Mouse (Mus musculus) midbrain, embryonic 13.5 days (tissue): Measurements from ENCODE around the gene Lrrfip2. TPM values are rescaled to one million over a fixed set of nuclear protein-coding genes. Genes with fewer than 3 reads are reported as not detected.

Experiments
- ATAC-seq: fragments of 200-750 bp; cut with Nextera tagmentation; 2 replicates; pipeline ENCODE4 v1.8.0; 2017; ENCODE audit warnings: mild to moderate bottlenecking, moderate TSS enrichment, moderate library complexity
- H3K27ac ChIP-seq: fragments of 300-500 bp; sonication (generic); 2 replicates; pipeline ENCODE4 v1.5.1; 2015; ENCODE audit warnings: inconsistent platforms, mild to moderate bottlenecking, moderate library complexity
- H3K27me3 ChIP-seq: fragments of 300-500 bp; sonication (generic); 2 replicates; pipeline ENCODE4 v1.6.1; 2015; ENCODE audit warnings: mild to moderate bottlenecking, inconsistent platforms
- H3K36me3 ChIP-seq: fragments of 300-500 bp; sonication (generic); 2 replicates; pipeline ENCODE4 v1.6.1; 2015; ENCODE audit warnings: mild to moderate bottlenecking, inconsistent platforms
- H3K4me1 ChIP-seq: fragments of 300-500 bp; sonication (generic); replicated peaks from 2 replicates; pipeline ENCODE4 v1.6.1; 2015; ENCODE audit warnings: inconsistent platforms
- H3K4me2 ChIP-seq: fragments of 300-500 bp; sonication (generic); replicated peaks from 2 replicates; pipeline ENCODE4 v1.6.1; 2015; ENCODE audit warnings: moderate library complexity, mild to moderate bottlenecking, inconsistent platforms
- H3K4me3 ChIP-seq: fragments of 300-500 bp; sonication (generic); replicated peaks from 2 replicates; pipeline ENCODE4 v1.5.1; 2015; ENCODE audit warnings: mild to moderate bottlenecking, inconsistent platforms
- H3K9ac ChIP-seq: fragments of 300-500 bp; sonication (generic); replicated peaks from 2 replicates; pipeline ENCODE4 v1.6.1; 2015; ENCODE audit warnings: mild to moderate bottlenecking, inconsistent platforms
- H3K9me3 ChIP-seq: fragments of 300-500 bp; sonication (generic); 2 replicates; pipeline ENCODE4 v1.6.1; 2016; ENCODE audit warnings: mild to moderate bottlenecking, inconsistent platforms
- WGBS: fragments of 180-500 bp; shearing (Covaris S2); methylation state at CpG from one replicate; pipeline ENCODE4 v1.1.7; 2015; 5-methylcytosine and 5-hydroxymethylcytosine counted together
- polyA plus RNA-seq: library from polyadenylated mRNA; unstranded; fragments of >200 nt; fragmentation: Nextera tagmentation; extraction: Ambion mirVana; gene quantifications from 2 replicates; pipeline ENCODE4 v1.2.1, GENCODE M21; 2015

The Lrrfip2 gene
- polyA plus RNA-seq, 1 experiment from 2014 or later: 47.6 TPM

GRCm38 (mm10) chr9:111209158-111209699 lies 91.8 kb downstream of the Lrrfip2 start:
- Histone ChIP-seq H3K4me2 (no peak overlapping the region), H3K27me3 (no peaks in the 10 kb centered on the region), H3K9ac (no peak overlapping the region), H3K36me3 (peaks cover 30% of the 10 kb centered on the region), H3K4me1 (no peaks in the 10 kb centered on the region), H3K27ac (no peak overlapping the region), H3K9me3 (no peaks in the 10 kb centered on the region), H3K4me3 (no peak overlapping the region)
- ATAC-seq: no peak
- 95% methylated on average over 7 of the region's 7 CpGs for WGBS

- WGBS: 92% methylated on average over 4 of the region's 4 CpGs
These were observed 93.0 kb downstream of the Lrrfip2 start for GRCm38 (mm10) chr9:111210412-111210811.

GRCm38 (mm10) chr9:111211122-111212041 lies 94.0 kb downstream of the Lrrfip2 start:
- 87% methylated on average over 10 of the region's 10 CpGs for WGBS
- H3K27ac ChIP-seq: no peak overlapping the region
- no peaks in the 10 kb centered on the region for H3K9me3 ChIP-seq
- H3K4me2 ChIP-seq: no peak overlapping the region
- H3K36me3 ChIP-seq: peaks cover 44% of the 10 kb centered on the region
- no peaks in the 10 kb centered on the region for H3K27me3 ChIP-seq
- no peak overlapping the region for H3K9ac ChIP-seq
- no peak for ATAC-seq
- no peaks in the 10 kb centered on the region for H3K4me1 ChIP-seq
- no peak overlapping the region for H3K4me3 ChIP-seq

More at GRCm38 (mm10) chr9:111210412-111210811, 93.0 kb downstream of the Lrrfip2 start:
- Histone ChIP-seq H3K9me3 (no peaks in the 10 kb centered on the region), H3K4me1 (no peaks in the 10 kb centered on the region), H3K4me2 (no peak overlapping the region), H3K4me3 (no peak overlapping the region), H3K27me3 (no peaks in the 10 kb centered on the region), H3K27ac (no peak overlapping the region), H3K9ac (no peak overlapping the region), H3K36me3 (peaks cover 40% of the 10 kb centered on the region)
- ATAC-seq: no peak

GRCm38 (mm10) chr9:111213501-111213900 lies 96.1 kb downstream of the Lrrfip2 start:
- 87% methylated on average over 6 of the region's 6 CpGs for WGBS
- Histone ChIP-seq H3K9ac (no peak overlapping the region), H3K9me3 (no peaks in the 10 kb centered on the region), H3K4me2 (no peak overlapping the region), H3K27me3 (no peaks in the 10 kb centered on the region), H3K36me3 (peaks cover 45% of the 10 kb centered on the region), H3K27ac (no peak overlapping the region), H3K4me3 (no peak overlapping the region), H3K4me1 (no peaks in the 10 kb centered on the region)
- ATAC-seq: no peak

- H3K4me3 ChIP-seq: no peak overlapping the region
- H3K36me3 ChIP-seq: peaks cover 61% of the 10 kb centered on the region
- H3K4me1 ChIP-seq: no peaks in the 10 kb centered on the region
- no peaks in the 10 kb centered on the region for H3K27me3 ChIP-seq
- H3K4me2 ChIP-seq: no peak overlapping the region
- H3K9ac ChIP-seq: no peak overlapping the region
- ATAC-seq: no peak
- no peaks in the 10 kb centered on the region for H3K9me3 ChIP-seq
- no peak overlapping the region for H3K27ac ChIP-seq
These were observed 99.0 kb downstream of the Lrrfip2 start for GRCm38 (mm10) chr9:111216424-111216823.

GRCm38 (mm10) chr9:111220551-111221080 lies 103.2 kb downstream of the Lrrfip2 start:
- no peak for ATAC-seq
- 94% methylated on average over 5 of the region's 5 CpGs for WGBS
- H3K4me1 ChIP-seq: no peaks in the 10 kb centered on the region
- H3K36me3 ChIP-seq: peaks cover 76% of the 10 kb centered on the region
- no peaks in the 10 kb centered on the region for H3K9me3 ChIP-seq
- H3K4me2 ChIP-seq: no peak overlapping the region
- H3K27me3 ChIP-seq: no peaks in the 10 kb centered on the region
- no peak overlapping the region for H3K9ac ChIP-seq
- H3K27ac ChIP-seq: no peak overlapping the region
- no peak overlapping the region for H3K4me3 ChIP-seq

GRCm38 (mm10) chr9:111221580-111221979 lies 104.2 kb downstream of the Lrrfip2 start:
- H3K36me3 ChIP-seq: peaks cover 77% of the 10 kb centered on the region
- 88% methylated on average over 1 of the region's 1 CpGs for WGBS
- ATAC-seq: no peak

GRCm38 (mm10) chr9:111223406-111223805 lies 106.0 kb downstream of the Lrrfip2 start:
- no peaks in the 10 kb centered on the region for H3K4me1 ChIP-seq
- H3K9ac ChIP-seq: no peak overlapping the region
- H3K9me3 ChIP-seq: no peaks in the 10 kb centered on the region
- no peaks in the 10 kb centered on the region for H3K27me3 ChIP-seq
- no peak overlapping the region for H3K4me2 ChIP-seq
- H3K36me3 ChIP-seq: peaks cover 86% of the 10 kb centered on the region
- no peak overlapping the region for H3K4me3 ChIP-seq
- 94% methylated on average over 5 of the region's 5 CpGs for WGBS
- H3K27ac ChIP-seq: no peak overlapping the region
- ATAC-seq: no peak

More at GRCm38 (mm10) chr9:111221580-111221979, 104.2 kb downstream of the Lrrfip2 start:
- no peaks in the 10 kb centered on the region for H3K9me3 ChIP-seq
- no peak overlapping the region for H3K4me2 ChIP-seq
- H3K4me3 ChIP-seq: no peak overlapping the region
- no peak overlapping the region for H3K27ac ChIP-seq
- H3K27me3 ChIP-seq: no peaks in the 10 kb centered on the region
- no peaks in the 10 kb centered on the region for H3K4me1 ChIP-seq
- no peak overlapping the region for H3K9ac ChIP-seq

- Histone ChIP-seq H3K27me3 (no peaks in the 10 kb centered on the region), H3K9ac (no peak overlapping the region), H3K4me1 (no peaks in the 10 kb centered on the region), H3K4me3 (no peak overlapping the region), H3K4me2 (no peak overlapping the region), H3K36me3 (peaks cover 81% of the 10 kb centered on the region), H3K9me3 (no peaks in the 10 kb centered on the region), H3K27ac (no peak overlapping the region)
- WGBS: 90% methylated on average over 5 of the region's 5 CpGs
- no peak for ATAC-seq
These were observed 111.1 kb downstream of the Lrrfip2 start for GRCm38 (mm10) chr9:111228446-111228845.

- Histone ChIP-seq H3K36me3 (peaks cover 75% of the 10 kb centered on the region), H3K4me2 (no peak overlapping the region), H3K27me3 (no peaks in the 10 kb centered on the region), H3K9me3 (no peaks in the 10 kb centered on the region), H3K9ac (no peak overlapping the region), H3K27ac (no peak overlapping the region), H3K4me3 (no peak overlapping the region), H3K4me1 (no peaks in the 10 kb centered on the region)
- WGBS: 85% methylated on average over 9 of the region's 9 CpGs
- ATAC-seq: no peak
These were observed 117.3 kb downstream of the Lrrfip2 start for GRCm38 (mm10) chr9:111234701-111235100.

- ATAC-seq: no peak
- H3K4me3 ChIP-seq: no peak overlapping the region
- no peak overlapping the region for H3K27ac ChIP-seq
- H3K9ac ChIP-seq: no peak overlapping the region
- no peaks in the 10 kb centered on the region for H3K9me3 ChIP-seq
- no peaks in the 10 kb centered on the region for H3K4me1 ChIP-seq
- no peak overlapping the region for H3K4me2 ChIP-seq
- H3K36me3 ChIP-seq: peaks cover 77% of the 10 kb centered on the region
- no peaks in the 10 kb centered on the region for H3K27me3 ChIP-seq
These were observed 120.3 kb downstream of the Lrrfip2 start for GRCm38 (mm10) chr9:111237726-111238125.

- peaks cover 64% of the 10 kb centered on the region for H3K36me3 ChIP-seq
These were observed 122.4 kb downstream of the Lrrfip2 start for GRCm38 (mm10) chr9:111239821-111240220.

More at GRCm38 (mm10) chr9:111239821-111240220, 122.4 kb downstream of the Lrrfip2 start:
- Histone ChIP-seq H3K4me1 (no peaks in the 10 kb centered on the region), H3K9ac (no peak overlapping the region), H3K9me3 (no peaks in the 10 kb centered on the region), H3K4me3 (no peak overlapping the region), H3K27ac (no peak overlapping the region), H3K4me2 (no peak overlapping the region), H3K27me3 (no peaks in the 10 kb centered on the region)
- ATAC-seq: no peak
- 46% methylated on average over 4 of the region's 4 CpGs for WGBS
